Mouse (Mus musculus) forebrain, embryonic 12.5 days (tissue): ENCODE data around the gene Fam102a. TPM values are rescaled to one million over a fixed set of nuclear protein-coding genes. Genes with fewer than 3 reads are reported as not detected.

Source experiments
- ATAC-seq: fragments of 200-750 bp; cut with Nextera tagmentation; 2 replicates; pipeline ENCODE4 v1.8.0; 2017; ENCODE audit warnings: moderate TSS enrichment; ENCODE audit not compliant: low FRiP score
- H3K27ac ChIP-seq: fragments of 300-500 bp; sonication (generic); 2 replicates; pipeline ENCODE4 v1.5.1; 2016; ENCODE audit warnings: mild to moderate bottlenecking
- H3K27me3 ChIP-seq: fragments of 300-500 bp; sonication (generic); 2 replicates; pipeline ENCODE4 v1.6.1; 2016; ENCODE audit warnings: mild to moderate bottlenecking
- H3K36me3 ChIP-seq: fragments of 300-500 bp; sonication (generic); replicated peaks from 2 replicates; pipeline ENCODE4 v1.6.1; 2016; ENCODE audit warnings: mild to moderate bottlenecking
- H3K4me1 ChIP-seq: fragments of 300-500 bp; sonication (generic); 2 replicates; pipeline ENCODE4 v1.6.1; 2016
- H3K4me2 ChIP-seq: fragments of 300-500 bp; sonication (generic); 2 replicates; pipeline ENCODE4 v1.6.1; 2016; ENCODE audit warnings: mild to moderate bottlenecking, moderate library complexity
- H3K4me3 ChIP-seq: fragments of 300-500 bp; sonication (generic); replicated peaks from 2 replicates; pipeline ENCODE4 v1.5.1; 2016; ENCODE audit warnings: mild to moderate bottlenecking
- H3K9ac ChIP-seq: fragments of 300-500 bp; sonication (generic); 2 replicates; pipeline ENCODE4 v1.6.1; 2016; ENCODE audit warnings: mild to moderate bottlenecking
- H3K9me3 ChIP-seq: fragments of 300-500 bp; sonication (generic); 2 replicates; pipeline ENCODE4 v1.6.1; 2016
- WGBS: fragments of 180-500 bp; shearing (Covaris S2); methylation state at CpG from one replicate; pipeline ENCODE4 v1.1.7; 2016; 5-methylcytosine and 5-hydroxymethylcytosine counted together
- polyA plus RNA-seq: library from polyadenylated mRNA; unstranded; fragments of >200 nt; fragmentation: Nextera tagmentation; extraction: Ambion mirVana; gene quantifications from 2 replicates; pipeline ENCODE4 v1.2.1, GENCODE M21; 2016

The Fam102a gene
- polyA plus RNA-seq, 1 experiment from 2014 or later = 8.7 TPM

DNA sequence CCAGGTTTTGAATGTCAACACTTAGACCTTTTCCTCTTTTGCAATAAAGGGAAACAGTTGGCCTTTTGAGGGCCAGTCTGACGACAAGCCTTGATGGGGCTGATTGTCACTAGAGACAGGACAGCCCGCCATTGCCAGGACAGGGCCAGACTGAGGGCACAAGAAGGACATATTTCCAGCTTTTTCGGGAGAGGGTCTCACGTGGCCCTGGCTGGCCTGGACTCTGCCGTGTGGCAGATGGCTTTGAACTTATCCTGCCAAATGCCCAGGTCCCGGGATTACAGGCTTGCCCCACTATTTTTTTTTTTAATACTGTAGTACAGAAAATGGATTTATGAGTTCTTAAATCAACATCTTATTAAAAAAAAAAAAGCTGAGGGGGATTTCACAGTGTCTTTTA is 56.1 kb downstream of the Fam102a start:
- WGBS = 83% methylated on average over 6 of the region's 6 CpGs
- 0 out of 2 replicates have a peak, but pooled peaks cover 4% of the 10 kb centered on the region for H3K36me3 ChIP-seq
- no peak for ATAC-seq

DNA sequence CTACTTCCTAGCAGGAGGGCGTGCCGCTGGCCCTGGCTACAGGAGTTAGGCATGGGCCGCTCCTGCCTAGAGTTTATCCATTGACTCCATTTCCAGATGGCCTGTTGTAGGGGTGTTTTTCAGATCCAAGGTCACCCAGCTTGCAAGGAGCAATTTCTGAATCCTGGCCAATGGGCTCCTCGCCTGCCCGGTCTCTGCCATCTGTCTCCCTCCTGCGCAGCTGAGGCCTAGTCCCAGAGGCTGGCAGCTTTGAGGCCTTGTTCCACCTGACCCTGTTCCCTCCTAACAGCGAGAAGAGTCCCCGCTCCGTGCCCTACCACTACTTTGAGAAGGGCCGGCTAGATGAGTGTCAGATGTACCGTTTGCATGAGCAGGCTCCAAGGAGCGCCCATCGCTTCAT is 61.6 kb downstream of the Fam102a start:
- no peaks in the 10 kb centered on the region for H3K27me3 ChIP-seq
- H3K36me3 ChIP-seq = 0 out of 2 replicates have a peak, but pooled peaks cover 4% of the 10 kb centered on the region
- 89% methylated on average over 13 of the region's 13 CpGs for WGBS
- no peak overlapping the region for H3K9ac ChIP-seq
- H3K27ac ChIP-seq = no peak overlapping the region
- H3K9me3 ChIP-seq = no peaks in the 10 kb centered on the region
- H3K4me2 ChIP-seq = no peak overlapping the region
- no peaks in the 10 kb centered on the region for H3K4me1 ChIP-seq
- no peak overlapping the region for H3K4me3 ChIP-seq
- ATAC-seq = no peak

More for the DNA sequence above, 56.1 kb downstream of the Fam102a start:
- Histone ChIP-seq H3K9me3 (no peaks in the 10 kb centered on the region), H3K4me3 (no peak overlapping the region), H3K4me2 (no peak overlapping the region), H3K4me1 (peaks cover 24% of the 10 kb centered on the region), H3K9ac (no peak overlapping the region), H3K27me3 (0 out of 2 replicates have a peak, but pooled peaks cover under 1% of the 10 kb centered on the region), H3K27ac (no peak overlapping the region)

DNA sequence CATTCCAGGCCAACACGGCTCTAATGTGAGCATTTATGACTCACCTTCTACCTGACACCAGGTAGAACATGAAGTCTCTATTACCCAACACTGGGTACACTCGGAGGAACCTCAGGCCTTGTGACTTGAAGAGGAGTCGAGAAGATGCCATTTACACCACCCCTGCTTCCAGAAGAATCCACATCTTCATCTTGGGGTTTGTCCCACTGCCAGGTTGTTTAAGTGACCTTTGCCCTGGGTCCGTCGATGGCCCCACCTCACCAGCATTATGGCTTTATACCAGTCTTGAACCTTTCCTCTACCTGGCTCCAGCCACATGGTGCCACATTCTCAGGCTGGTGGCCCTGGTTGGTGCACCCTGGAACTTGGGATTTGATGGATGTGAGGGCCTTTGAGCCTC is 62.1 kb downstream of the Fam102a start:
- Histone ChIP-seq H3K9ac (no peak overlapping the region), H3K27me3 (no peaks in the 10 kb centered on the region), H3K4me1 (no peaks in the 10 kb centered on the region), H3K36me3 (0 out of 2 replicates have a peak, but pooled peaks cover 4% of the 10 kb centered on the region), H3K9me3 (no peaks in the 10 kb centered on the region), H3K27ac (no peak overlapping the region), H3K4me3 (no peak overlapping the region), H3K4me2 (no peak overlapping the region)
- no peak for ATAC-seq
- WGBS = 88% methylated on average over 5 of the region's 5 CpGs

DNA sequence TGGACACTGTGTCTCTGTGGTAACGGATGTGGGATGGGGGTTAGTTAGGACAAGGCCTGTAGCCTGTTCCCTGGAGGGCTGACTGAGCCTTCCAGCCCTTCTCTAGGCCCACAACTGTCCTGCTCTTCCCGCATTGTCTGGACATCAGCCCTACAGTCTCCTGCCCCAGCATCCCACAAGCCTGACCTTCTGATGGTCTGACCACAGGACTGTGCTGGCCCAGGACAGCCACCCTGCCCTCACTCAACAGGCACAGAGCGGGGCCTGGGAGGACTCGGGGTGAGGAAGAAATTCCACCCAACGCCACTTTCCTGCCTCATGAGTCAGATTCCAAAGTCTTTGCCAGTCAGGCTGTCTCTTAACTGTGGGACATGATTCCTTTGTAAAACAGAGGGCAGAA is 62.6 kb downstream of the Fam102a start:
- H3K9ac ChIP-seq = no peak overlapping the region; the same call in 1 of the 2 replicates

DNA sequence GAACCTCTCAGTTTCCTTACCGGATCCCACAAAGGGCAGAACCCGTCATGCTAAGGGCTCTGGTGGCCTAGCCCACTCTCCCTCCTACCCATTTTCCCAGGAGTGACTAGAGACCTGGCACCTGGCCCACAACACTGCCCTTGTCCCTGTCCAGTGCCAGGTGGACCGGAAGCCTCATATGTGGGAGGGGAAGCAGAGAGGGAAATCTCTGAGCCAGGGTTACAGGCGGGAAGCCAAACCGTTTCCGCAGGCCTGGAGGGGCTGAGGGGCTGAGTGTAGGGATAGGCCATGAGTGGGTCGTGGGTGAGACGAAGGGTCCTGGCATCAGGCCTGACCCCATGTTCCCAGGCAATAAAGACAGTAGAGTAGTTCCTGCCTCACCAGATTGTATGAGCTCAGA is 63.4 kb downstream of the Fam102a start:
- no peak for ATAC-seq
- no peak overlapping the region for H3K27ac ChIP-seq
- H3K4me2 ChIP-seq = no peak overlapping the region
- 90% methylated on average over 8 of the region's 8 CpGs for whole genome bisulfite sequencing
- no peak overlapping the region for H3K4me3 ChIP-seq
- no peaks in the 10 kb centered on the region for H3K9me3 ChIP-seq
- 0 out of 2 replicates have a peak, but pooled peaks cover 4% of the 10 kb centered on the region for H3K36me3 ChIP-seq
- no peaks in the 10 kb centered on the region; the same call in 1 of the 2 replicates for H3K4me1 ChIP-seq
- no peak overlapping the region for H3K9ac ChIP-seq
- H3K27me3 ChIP-seq = no peaks in the 10 kb centered on the region

More for the DNA sequence above, 62.6 kb downstream of the Fam102a start:
- no peak overlapping the region for H3K27ac ChIP-seq
- H3K4me3 ChIP-seq = no peak overlapping the region
- H3K9me3 ChIP-seq = no peaks in the 10 kb centered on the region
- H3K36me3 ChIP-seq = 0 out of 2 replicates have a peak, but pooled peaks cover 4% of the 10 kb centered on the region
- no peak overlapping the region for H3K4me2 ChIP-seq
- H3K27me3 ChIP-seq = no peaks in the 10 kb centered on the region
- no peaks in the 10 kb centered on the region; the same call in 1 of the 2 replicates for H3K4me1 ChIP-seq
- no peak for ATAC-seq
- WGBS = 92% methylated on average over 5 of the region's 5 CpGs

DNA sequence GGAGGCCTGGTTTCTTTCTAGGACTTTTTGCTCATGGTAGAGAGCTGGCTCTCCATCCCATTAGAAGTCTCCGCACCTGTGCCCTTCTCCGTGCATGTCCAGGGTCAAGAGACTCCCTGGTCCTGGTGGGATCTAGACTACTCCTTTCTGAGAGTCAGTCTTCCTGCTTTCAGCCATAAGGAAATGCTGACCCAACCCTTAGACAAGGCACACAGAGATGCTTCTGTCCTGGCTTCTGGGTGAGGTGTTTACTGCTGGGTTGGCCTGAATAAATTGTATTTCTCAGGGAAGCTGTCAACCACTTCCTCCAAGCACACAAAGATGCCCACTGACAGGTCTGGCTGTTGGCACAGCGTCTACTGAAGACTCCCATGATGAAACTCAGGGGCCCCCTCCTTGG is 64.3 kb downstream of the Fam102a start, which contains the start of gene St6galnac6:
Gene St6galnac6, plus strand, starts transcription at position 301 of the 400 bp plus-strand sequence.
- Histone ChIP-seq H3K9ac (no peak within 1 kb of the TSS), H3K4me2 (no peak within 1 kb of the TSS), H3K9me3 (no peaks in the 10 kb centered on the region), H3K4me1 (no peaks in the 10 kb centered on the region; the same call in 1 of the 2 replicates), H3K27ac (no peak within 1 kb of the TSS), H3K4me3 (no peak within 1 kb of the TSS), H3K27me3 (no peaks in the 10 kb centered on the region), H3K36me3 (0 out of 2 replicates have a peak, but pooled peaks cover 4% of the 10 kb centered on the region)
- ATAC-seq = no peak
- WGBS = 88% methylated on average over 3 of the region's 3 CpGs

DNA sequence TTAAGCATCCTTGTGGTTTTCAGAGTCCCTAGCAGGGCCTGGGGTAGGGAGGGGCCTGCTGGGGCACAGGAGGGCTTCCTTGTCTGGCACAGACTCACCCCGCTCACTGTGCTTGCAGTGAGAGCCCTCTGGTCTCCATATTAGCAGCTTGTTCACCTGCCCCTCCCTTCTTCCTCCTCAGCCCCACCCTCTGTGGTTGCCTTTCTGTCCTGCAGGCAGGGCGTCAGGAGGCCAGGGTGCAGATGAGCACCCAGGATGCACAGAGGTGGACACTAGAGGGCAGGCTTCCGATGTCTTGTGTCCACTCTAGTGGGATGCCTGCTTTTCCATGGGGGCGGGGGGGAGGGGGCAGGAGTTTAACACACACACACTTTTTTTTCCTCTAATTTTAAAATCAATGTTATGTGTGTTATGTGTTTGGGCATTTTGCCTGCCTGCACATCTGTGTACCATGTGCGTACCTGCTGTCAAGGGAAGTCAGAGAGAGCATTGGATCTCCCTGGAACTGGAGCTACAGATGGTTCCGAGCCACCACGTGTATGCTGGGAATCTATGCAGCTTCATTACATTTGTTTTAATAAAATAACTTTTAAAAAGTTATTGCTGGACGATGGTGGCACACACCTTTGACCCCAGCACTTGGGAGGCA is 66.4 kb downstream of the Fam102a start:
- ATAC-seq = peak; percentile 24; the same call in 1 of the 2 replicates
- H3K4me3 ChIP-seq = no peak overlapping the region
- no peak overlapping the region for H3K9ac ChIP-seq
- H3K36me3 ChIP-seq = no peaks in the 10 kb centered on the region
- no peaks in the 10 kb centered on the region for H3K27me3 ChIP-seq
- no peaks in the 10 kb centered on the region for H3K9me3 ChIP-seq
- H3K27ac ChIP-seq = no peak overlapping the region
- no peaks in the 10 kb centered on the region; the same call in 1 of the 2 replicates for H3K4me1 ChIP-seq
- WGBS = 37% methylated on average over 8 of the region's 8 CpGs
- H3K4me2 ChIP-seq = no peak overlapping the region

DNA sequence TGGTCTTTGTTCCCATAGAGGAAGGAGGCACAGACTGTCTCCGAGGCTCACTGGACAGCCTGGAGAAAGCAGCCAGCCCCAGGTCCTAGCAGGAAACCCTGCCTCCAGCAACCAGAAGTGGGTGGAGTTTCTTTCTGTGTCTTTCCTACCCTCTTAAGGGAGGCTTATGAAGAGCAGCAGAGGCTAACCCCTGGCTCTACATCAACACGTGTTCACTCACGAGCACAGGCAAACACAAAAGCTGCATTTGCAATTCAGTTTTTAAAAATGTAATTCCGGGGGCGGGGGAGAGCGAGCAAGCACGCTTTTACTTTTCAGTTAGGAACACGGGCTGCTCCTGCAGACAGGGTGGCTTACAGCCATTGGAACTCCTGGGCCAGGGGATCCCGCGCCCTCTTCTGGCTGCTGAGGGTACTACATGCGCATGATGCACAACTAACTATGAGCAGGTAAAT is 67.5 kb downstream of the Fam102a start:
- Histone ChIP-seq H3K36me3 (no peaks in the 10 kb centered on the region), H3K4me2 (peak overlapping the region; percentile 45), H3K4me3 (peak overlapping the region; percentile 28), H3K4me1 (peaks cover 11% of the 10 kb centered on the region), H3K27me3 (peaks cover 5% of the 10 kb centered on the region), H3K9ac (0 out of 2 replicates have a peak overlapping the region, but pooled peaks have one; percentile 30), H3K27ac (no peak overlapping the region), H3K9me3 (no peaks in the 10 kb centered on the region)
- WGBS = under 1% methylated on average over 11 of the region's 11 CpGs
- ATAC-seq = no peak

DNA sequence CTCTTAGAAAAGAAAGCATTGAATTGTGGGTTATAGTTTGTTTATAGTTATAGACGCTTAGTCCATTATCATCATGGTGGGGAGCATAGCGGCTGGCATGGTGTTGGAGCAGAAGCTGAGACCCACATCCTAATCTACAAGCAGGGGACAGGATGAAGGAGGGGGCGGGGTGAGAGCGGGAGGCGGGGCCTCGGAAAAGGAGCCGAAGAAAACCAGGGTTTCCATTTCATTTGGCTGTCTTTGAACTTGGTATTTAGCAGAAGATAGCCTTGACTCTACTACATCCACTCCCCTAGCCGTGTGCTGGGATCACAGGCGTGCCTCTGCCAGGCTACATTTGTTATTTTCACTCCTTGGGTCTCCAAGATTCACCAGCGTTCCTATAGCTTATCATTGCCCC is 69.5 kb downstream of the Fam102a start:
- no peaks in the 10 kb centered on the region for H3K36me3 ChIP-seq
- H3K9me3 ChIP-seq = no peaks in the 10 kb centered on the region
- H3K4me3 ChIP-seq = no peak overlapping the region
- no peak overlapping the region for H3K27ac ChIP-seq
- H3K27me3 ChIP-seq = peaks cover 13% of the 10 kb centered on the region
- no peak overlapping the region for H3K9ac ChIP-seq
- H3K4me2 ChIP-seq = no peak overlapping the region
- no peak for ATAC-seq
- WGBS = 46% methylated on average over 10 of the region's 10 CpGs
- H3K4me1 ChIP-seq = peaks cover 26% of the 10 kb centered on the region

DNA sequence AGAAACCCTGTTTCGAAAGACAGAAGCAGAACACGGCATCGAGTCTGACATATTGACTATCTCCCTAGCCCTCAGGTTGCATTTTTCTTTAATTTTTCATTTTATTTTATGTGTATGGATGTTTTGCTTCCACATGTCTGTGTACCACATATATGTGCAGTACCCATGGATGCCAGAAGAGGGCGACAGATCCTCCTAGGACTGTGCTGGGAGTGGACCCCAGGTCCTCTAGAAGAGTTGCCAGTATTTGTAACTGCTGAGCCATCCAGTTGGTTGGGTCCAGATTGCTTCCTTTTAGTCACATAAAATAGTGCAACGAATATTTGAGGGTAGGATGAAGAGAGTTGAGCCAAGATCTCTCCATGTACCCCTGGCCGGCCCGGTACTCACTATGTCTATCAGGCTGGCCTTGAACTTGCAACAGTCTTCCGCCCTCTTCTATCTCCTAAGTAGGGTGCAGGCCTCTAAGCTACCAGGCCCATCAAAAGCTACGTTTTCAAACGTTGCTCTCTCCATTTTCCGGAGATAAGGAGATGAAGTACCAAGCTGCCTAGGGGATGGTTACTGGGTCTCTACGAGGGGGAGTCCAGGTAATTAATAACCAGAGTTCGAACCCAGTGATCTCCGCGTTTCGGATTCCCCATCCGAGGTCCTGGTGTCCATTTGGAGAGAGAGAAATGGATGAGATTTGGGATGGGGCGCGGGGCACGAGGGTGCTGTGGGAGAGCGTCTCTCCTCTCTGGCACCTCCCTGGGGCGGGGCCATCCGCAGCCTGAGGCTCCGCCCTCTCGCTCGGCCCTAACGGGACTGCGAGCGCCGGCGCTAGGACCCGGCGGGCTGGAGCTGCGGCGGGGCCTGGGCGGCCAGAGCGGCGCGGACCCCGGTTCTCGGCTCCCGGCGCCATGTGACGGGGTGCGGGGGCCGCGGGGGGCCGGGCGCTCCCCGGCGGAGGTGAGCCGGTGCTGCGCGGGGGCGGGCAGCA is 71.3 kb downstream of the Fam102a start:
- WGBS = 13% methylated on average over 44 of the region's 55 CpGs

DNA sequence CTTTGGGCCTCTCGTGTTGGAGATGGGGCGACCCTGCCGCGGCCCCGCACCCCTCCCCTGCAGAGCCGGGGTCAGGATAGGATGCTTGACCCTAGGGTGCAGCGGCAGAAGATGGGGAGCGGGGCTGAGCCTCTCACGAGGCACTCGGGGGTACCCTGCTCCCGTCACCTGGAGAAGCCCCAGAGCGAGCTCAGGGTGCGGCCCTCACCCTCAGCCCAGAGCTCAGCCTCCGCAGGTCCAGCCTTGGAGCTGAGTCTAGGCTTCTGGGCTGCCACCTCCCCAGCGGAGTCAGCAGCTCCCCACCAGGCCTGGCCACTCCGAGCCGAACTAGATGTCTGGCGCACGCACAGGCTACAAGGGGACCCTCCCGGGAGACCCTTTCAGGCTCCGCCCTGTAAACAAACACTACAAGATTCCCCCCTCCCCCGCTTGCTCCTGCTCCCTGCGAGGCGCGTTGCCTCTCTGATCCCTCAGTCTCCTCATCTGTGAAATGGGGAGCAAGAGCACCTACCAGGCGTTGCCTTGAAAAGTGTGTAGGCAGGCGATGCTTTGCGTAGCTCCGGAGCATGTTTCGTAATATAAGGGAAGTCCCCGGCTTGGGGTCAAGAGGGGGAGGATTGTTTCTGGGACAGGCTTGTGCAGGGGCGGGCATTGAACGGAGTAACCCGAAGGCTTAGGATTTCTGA is 72.3 kb downstream of the Fam102a start:
- H3K4me2 ChIP-seq = peak overlapping the region; percentile 84
- H3K27ac ChIP-seq = no peak overlapping the region
- peaks cover 13% of the 10 kb centered on the region for H3K27me3 ChIP-seq
- peak overlapping the region; percentile 72 for H3K9ac ChIP-seq
- no peaks in the 10 kb centered on the region for H3K9me3 ChIP-seq
- peak overlapping the region; percentile 74 for H3K4me3 ChIP-seq
- H3K4me1 ChIP-seq = peaks cover 35% of the 10 kb centered on the region
- ATAC-seq = peak; percentile 33
- 6% methylated on average over 33 of the region's 34 CpGs for WGBS
- no peaks in the 10 kb centered on the region for H3K36me3 ChIP-seq

More for the DNA sequence above, 71.3 kb downstream of the Fam102a start:
- Histone ChIP-seq H3K36me3 (no peaks in the 10 kb centered on the region), H3K27me3 (peaks cover 13% of the 10 kb centered on the region), H3K4me3 (peak overlapping the region; percentile 74), H3K27ac (no peak overlapping the region), H3K4me1 (peaks cover 35% of the 10 kb centered on the region), H3K4me2 (peak overlapping the region; percentile 84), H3K9ac (peak overlapping the region; percentile 72), H3K9me3 (no peaks in the 10 kb centered on the region)
- peak; percentile 87 for ATAC-seq
